Mouse (Mus musculus): ENCODE data around the gene Bicc1.

The Bicc1 gene

DNA sequence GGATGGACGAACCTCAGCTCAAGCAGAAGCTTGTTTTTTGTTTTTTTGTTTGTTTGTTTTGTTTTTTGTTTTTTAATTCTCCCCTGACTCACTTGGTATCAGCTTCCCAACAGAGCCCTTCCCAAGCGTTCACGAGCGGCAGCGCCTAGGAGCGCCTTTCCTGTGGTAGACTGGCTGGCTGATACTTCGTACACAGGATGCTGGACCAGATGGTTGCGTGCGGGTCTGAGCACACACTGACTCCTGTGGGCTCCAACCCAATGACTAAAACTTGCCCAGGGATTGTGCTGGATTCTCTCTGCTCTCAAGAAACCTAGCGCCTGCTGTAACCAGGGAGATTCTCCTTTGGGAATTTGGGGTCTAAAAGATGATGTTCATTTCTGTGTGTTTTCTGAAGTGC, 211.2 kb downstream of the Bicc1 start:
- WGBS: 68% methylated on average over 10 of the region's 10 CpGs

DNA sequence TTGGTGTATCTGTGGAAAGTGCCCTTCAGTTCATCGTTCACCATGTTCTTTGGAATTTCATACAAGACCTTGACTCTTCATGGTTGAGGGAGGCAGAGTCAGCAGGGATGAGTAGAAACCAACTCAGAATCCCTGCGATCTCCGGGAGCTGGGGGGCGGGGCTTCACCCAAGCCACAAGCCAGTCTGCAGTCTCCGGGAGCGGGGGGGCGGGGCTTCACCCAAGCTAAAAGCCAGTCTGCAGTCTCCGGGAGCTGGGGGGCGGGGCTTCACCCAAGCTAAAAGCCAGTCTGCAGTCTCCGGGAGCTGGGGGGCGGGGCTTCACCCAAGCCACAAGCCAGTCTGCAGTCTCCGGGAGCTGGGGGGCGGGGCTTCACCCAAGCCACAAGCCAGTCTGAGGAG, 213.4 kb downstream of the Bicc1 start:
- WGBS: 95% methylated on average over 13 of the region's 13 CpGs

DNA sequence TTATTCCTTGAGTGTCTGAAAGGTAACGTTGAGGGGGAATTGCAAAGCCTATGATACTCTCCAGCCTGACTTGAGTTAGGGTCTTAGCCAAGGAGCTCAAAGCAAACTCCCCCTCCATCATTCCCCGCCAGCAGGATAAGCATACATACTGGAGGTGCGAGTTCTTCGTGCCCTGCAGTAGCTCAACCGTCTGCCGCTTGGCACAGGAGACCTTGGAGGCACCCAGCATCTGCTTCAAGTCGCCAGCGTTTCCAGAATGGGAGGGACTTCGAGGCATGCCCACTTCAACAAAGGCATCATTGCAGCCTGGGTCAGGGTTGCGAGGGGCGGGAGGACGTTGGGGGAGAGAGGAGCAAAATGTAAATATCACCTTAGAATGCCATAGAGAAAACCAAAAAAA, 214.4 kb downstream of the Bicc1 start:
- WGBS: 83% methylated on average over 12 of the region's 12 CpGs

DNA sequence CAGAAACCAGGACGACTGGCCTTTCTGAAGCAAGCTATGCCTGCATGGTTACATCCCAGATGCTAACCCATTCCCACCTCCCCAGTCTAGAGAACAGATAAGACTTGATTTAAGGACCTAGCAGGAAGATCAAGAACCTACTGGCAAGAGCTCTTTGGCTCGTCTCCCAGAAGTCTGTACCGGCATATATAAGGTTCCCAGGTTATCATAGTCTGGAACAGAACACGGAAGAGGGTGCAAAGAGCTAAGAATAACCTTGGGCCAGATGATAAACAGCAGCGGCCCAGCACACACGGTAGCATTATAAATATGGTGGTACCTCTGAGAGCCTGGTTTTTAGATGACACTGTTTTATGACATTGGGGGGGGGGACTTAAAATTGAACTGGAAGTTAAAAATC, 217.9 kb downstream of the Bicc1 start:
- WGBS: 84% methylated on average over 6 of the region's 6 CpGs

DNA sequence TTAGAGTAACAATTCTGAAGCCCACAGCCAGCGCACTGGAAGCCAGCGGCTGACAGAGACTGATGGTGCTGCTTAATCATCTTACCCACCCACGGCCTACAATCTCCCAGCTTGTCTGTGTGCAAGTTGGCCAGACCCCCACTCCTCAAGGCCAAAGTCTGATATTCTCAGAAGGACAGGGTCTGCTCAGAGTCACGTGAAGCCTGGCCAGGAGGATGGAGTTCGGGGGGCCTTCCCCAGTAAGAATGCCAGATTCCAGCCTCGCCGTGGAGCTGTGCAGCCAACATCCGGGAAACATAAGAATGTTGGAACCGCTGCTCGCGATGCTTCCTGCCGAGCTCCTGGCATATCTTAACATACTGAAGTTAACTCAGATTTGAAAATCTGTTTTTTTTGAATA, 219.7 kb downstream of the Bicc1 start:
- WGBS: 75% methylated on average over 12 of the region's 12 CpGs

DNA sequence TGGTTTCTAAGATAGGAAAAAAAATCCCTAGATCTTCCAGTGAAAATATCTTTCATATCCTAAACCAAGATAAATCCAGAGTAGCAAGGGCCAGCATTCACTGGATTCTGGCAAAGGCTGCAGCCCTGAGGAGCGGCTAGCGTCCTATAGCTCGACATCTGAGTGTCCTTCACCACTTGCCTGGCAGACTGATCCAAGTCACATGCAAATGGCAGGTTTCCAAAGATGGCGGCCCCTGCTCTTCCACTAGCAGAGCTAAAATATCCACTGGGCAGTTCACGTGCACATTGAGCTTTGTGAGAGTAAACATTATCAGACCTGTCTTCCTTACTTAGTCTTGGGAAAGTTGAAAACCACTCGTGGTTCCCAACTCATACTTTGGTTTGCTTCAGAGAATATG, 222.1 kb downstream of the Bicc1 start:
- WGBS: 90% methylated on average over 6 of the region's 6 CpGs

DNA sequence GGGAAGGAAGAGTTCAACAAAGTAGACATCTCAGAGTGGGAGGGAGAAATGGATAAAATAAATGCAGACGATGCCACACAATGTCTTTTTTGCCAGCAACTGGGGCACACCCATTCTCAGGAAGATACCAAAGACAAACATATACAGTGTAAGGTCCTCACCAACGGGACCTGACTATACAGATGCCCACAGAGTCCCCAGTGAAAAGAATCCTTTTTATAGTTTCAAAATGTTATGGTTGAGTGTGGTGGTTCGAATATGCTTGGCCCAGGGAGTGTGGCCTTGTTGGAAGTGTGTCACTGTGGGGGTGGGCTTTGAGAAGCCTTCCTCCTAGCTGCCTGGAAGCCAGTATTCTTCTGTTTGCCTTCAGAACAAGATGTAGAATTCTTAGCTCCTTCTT, 223.5 kb downstream of the Bicc1 start:
- WGBS: 90% methylated on average over 3 of the region's 3 CpGs

DNA sequence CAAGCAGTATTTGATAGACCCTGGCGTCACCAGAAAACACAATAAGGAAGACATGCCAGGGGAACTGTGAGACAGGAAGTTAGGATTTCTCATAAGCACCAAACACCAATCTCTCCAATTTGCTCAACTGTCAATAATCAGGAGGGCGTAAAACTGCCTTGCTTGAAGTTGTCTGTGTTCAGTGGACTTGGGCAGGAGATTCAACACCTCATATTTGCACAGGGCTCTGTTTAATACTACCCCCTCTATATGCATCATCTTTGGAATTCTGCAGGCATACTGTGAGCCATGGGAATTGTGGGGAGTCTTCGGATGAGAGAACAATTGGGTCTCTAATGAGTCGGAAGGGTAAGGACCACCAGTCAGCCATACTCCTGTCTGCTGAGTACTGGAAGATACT, 233.4 kb downstream of the Bicc1 start:
- WGBS: 92% methylated on average over 4 of the region's 4 CpGs

DNA sequence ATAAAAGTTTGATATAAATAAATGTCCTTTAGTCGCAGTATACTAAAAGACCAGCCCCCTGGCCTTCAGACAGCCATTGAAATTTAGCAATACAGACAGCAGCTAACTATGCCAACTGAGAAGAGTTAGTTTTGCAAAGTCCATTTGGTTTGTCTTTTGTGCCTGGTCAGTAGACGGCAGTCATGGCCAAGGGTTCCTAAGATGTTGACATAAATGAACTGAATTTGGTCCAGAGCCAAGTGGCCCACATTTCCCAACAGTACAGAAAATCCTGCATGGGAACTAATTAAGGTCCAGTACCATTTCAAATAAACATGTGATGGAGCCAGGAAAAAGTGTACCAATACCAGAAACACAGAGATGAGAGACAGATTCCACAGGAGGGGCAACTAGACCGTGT, 235.2 kb downstream of the Bicc1 start:
- 56% methylated on average over 3 of the region's 3 CpGs for WGBS

DNA sequence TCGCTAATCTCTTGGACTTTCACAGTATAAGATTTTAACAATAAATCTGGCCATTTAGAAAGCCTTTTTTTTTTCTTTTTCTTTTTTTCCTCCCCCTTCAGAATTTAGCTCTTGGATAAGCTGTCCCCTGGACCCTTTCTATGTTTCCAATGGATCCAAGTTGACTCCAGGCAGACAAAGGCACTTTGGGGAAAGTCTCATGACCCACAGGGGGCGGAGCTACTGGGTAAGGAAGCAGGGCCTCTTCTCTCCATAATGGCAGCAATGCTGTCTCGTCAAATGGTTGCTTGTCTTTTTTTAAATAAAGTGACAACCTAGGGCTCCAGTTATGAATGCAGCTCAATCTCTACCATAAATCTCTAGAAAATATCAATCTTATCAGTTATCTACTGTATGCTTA, 235.6 kb downstream of the Bicc1 start:
- 88% methylated on average over 3 of the region's 3 CpGs for WGBS

DNA sequence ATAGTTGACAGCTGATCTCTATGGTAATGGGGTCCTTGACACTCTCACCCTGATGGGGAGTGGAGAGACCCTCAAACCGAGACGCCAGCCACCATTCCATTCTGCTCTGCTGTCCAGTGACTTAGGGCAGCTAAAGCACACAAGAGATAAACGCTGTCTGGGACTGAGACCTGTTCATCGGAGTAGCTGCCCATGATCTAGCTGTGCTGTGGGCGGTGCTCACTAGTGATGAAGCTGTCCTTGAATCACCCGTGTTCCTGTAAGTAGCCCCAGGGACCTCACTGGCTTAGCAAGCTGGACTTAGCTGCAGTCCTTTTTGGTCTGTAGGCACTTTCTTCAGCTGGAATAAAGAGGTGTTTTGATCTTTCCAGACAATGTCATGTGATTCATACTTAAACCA, 238.0 kb downstream of the Bicc1 start:
- 90% methylated on average over 6 of the region's 6 CpGs for WGBS

DNA sequence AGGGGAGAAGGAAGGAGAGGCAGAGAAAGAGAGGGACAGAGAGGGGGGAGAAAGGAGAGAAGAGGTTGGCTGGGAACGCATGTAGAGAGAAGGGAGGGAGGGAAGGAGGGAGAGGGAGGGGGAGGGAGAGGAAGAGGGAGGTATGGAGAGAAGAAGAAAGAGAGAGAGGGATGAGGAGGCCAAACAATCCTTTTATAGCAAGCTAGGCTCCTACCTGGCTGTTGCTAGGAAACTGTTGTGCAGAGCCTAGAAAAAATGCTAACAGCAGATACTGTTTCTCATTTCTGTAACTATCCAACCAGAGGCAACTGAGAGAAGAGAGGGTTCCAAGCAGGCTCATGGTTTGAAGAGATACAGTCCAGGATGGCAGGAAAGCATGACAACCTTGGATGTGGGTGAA, 239.6 kb downstream of the Bicc1 start:
- 36% methylated on average over 1 of the region's 1 CpGs for WGBS

DNA sequence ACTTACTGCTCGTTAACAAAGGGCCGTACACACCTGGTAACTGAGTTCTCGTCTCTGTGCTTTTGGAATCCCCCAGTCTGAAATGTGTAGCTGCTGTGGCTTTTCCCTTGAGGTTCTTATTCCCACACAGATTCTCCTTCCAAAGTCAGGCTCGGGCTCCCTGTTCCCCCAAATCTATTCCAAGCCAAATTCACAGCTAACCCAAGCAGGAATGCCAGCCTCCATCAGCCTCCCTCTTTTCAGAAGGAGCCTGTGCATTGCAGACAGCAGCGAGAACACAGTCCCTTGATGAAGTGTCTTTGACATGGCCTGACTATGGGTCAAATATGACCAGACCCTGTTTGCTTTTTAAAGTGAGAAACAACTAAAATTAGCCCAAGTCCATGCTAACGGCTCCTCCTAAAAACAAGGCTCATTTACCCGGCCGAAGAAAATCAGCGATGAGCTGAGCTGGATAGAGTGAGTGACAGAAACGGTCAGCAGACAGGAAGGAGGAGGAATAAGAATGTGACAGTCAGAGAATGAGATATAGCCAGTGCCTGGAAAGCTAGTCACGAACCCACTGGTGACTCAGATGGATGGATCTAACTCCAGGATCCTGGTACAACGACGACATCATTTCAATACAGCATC, 240.4 kb downstream of the Bicc1 start:
- 44% methylated on average over 13 of the region's 13 CpGs for WGBS

DNA sequence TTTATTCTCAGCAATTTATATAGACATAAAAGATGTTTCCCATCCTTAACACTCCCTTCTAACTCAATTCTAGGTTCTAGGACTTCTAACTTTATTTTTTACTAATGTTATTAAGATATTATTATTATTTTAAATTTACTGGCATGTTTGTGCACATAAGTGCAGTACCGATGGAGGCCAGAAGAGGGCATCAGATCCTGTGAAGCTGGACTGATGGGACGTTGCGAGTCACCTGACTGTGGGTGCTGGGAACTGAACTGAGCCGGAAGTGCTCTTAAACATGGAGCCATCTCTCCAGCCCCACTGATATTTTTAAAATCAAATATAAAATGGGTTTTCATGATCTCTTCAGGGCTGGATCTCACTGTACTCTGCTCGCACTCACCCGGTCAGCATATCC, 242.8 kb downstream of the Bicc1 start:
- WGBS: 90% methylated on average over 6 of the region's 6 CpGs

DNA sequence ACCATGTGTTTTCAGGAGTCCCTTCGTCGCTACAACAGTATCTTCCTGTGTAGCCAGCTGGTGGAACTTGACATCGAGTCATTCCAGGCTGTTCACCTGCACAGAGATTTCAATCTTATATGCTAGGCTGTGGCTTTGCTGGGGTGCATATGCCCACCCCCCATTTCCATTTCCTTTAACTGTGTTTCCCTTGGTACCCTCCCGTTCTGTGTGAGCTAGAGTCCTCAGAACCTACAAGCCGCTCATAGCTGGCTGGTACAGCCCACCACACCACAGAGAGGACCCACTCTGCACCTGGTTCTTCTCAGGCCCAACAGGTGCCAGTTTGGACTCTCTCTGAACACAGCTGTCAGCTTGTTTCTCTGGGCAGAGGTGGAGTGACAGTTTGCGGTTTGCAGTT, 244.4 kb downstream of the Bicc1 start:
- WGBS: 90% methylated on average over 6 of the region's 6 CpGs

DNA sequence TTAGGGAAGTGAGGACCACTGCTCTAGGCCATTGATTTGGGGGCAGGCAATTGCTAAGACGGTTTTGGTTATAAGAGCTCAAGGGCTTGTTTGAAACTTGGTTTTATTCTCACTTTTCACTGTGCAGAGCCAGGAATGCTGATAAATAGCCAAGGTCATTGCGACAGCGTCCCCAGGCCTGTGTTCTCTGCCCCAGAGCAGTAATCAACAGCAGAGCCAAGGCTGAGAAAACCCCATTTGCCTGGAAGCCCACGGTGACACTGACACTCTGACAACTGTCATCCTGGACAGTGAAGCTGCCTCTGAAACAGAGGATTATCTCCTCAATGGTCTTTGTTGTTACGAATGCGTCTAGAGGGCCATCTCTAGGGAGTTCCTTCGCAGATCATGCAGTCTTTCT, 255.6 kb downstream of the Bicc1 start:
- WGBS: 83% methylated on average over 7 of the region's 7 CpGs

DNA sequence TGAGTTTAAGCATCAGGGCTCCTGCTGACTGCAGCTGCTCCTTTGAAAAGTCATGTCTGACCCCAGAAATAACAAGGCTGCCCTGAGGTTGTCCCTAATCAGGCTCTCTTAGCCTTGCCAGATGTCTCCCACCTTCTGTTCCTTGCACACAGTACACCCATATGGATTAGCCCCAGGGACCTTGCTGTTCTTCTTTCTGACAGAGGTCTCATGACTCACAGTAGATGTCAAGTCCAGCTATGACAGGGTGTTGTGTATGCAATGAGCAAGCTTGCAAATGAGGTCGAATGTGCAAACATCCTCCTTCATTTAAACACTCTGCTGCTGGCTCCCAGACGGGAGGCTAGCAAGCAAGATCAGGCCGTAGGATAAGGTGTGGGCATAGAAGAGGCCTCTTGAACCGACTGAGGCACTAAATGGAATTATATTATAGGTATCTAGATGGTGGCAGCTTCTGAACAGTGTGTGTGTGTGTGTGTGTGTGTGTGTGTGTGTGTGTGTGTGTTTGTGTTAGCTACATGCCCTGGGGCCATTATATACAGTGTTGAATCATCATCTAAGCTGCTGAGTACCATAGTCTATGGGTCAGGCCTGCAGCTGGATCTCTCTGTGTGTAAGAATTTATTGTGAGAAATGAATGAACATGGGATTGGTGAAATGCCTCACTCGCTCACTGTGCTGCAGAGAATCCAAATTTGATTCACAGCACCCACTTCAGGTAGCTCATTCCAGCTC, 256.6 kb downstream of the Bicc1 start:
- WGBS: 76% methylated on average over 5 of the region's 5 CpGs

DNA sequence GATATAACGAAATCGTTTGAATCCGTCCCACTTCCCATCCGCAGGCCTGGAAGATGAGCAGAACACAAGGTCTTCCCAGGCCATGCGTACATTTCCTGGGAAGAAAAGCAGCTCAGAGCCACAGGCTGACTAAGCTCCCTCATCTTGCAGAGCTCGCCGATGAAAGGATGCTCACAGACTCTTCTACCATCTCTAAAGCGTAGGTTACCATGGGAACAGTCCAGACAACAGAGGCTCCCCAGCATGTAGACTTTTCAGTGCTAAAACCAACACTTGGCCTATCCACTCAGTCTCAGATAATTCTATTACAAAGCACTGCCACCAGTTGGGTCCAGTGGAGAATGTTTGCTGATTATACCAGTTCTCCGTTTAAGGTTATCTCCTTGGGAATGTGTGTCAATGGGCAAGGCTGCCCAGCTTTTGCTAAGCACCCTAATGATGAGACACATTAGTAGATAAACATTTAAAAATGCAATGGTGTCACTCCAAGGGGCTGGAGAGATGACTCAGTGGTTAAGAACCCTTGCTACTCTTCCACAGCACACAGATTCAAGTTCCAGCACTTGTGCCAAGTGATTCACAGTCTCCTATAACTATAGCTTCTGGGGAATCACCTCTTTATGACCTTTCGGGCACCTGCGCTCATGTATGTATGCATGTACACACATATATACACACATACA, 258.2 kb downstream of the Bicc1 start:
- WGBS: 55% methylated on average over 11 of the region's 11 CpGs

DNA sequence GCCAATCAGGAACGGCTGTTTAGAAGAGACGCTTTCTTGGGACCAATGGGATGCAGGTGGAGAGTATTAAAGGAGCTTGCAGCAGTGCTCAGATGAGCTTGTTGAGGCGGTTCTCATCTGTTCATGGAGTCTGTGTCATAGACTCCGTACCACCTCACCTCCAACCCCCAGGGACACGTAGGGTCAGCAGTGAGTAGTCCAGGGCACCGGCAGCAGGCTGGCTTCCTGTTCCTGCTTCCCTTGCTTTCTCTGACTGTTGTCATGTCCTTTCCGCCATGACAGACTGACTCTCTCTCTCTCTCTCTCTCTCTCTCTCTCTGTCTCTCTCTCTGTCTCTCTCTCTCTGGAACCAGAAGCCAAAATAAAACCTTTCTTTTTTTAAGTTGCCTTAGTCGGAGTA, 263.6 kb downstream of the Bicc1 start:
- 84% methylated on average over 8 of the region's 8 CpGs for WGBS

DNA sequence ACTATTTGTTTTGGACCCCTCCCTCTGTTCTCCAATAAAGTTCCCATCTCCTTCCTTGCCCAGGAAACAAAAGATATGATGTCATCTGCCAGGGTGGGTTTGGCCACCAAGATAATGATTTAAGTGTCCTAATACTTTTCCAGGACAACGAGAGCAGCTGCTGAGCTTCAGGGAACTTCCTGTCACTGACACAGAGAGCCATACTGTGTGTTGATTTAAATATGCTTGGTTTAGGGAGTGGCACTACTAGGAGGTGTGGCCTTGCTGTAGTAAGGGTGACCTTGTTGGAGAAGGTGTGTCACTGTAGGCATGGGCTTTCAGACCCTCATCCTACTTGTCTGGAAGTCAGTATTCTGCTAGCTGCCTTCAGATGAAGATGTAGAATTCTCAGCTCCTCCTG, 281.5 kb downstream of the Bicc1 start:
- 80% methylated on average over 1 of the region's 1 CpGs for WGBS

DNA sequence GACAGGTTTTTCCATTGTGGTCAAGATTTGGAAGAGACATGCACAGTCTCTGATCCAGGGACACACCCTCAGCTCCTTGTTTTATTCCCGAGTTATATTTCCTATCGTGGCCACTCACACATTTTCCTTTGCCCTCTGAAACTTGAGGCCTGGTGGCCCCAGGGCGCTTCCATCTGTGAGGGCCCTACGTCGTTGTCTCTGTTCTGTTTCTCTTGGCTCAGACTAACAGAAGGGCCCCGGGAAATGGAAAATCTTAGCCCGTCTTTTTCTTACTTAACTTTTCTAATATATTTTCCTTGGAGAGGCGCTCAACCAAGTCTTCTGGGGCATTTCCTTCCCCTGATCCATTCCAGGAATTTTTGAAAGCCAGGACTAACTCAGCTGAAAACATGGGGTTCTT, 281.9 kb downstream of the Bicc1 start:
- 80% methylated on average over 8 of the region's 8 CpGs for WGBS

DNA sequence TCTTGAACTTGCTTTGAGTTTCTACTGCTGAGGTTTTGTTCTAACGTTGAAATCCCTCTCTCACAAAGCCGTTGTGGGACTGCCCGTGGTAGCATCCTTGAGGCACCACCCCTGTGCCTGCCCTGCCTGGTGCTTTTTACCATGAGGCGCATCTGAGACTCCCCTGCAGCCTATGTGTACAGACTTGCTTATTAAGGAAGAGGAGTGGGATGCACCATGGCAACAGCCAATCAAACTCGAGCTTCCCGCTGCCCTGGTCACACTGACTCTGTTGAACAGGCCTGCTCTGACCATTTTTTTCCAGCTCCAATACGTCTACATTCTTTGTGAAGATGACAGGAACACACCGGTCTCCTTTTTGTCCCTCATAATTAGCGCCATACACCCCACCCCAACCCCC, 283.0 kb downstream of the Bicc1 start:
- 84% methylated on average over 9 of the region's 9 CpGs for WGBS

DNA sequence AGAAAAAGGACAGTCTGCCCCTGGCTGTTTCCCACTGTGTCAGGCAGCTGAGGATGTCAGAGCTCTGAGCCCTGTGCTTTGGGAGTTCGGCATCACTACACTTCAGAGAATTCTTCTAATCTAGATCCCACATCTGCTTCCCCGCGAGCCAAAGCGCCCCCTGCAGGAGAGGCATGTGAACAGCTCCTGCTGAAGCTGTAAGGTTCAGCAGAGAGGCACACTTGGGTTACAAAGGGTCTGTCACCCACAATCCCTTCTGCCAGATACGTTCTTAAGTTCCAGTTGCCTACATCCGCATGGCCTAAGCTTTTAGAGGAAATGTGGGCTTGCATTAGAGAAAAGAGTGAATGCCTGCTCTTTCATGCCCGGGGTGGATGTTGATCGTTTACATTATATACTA, 283.4 kb downstream of the Bicc1 start:
- 76% methylated on average over 8 of the region's 8 CpGs for WGBS
